Mouse (Mus musculus): Measurements from ENCODE around the gene C030005K15Rik. TPM values are rescaled to one million over a fixed set of nuclear protein-coding genes. Genes with fewer than 3 reads are reported as not detected.

C030005K15Rik gene
- not detected for total RNA-seq (2023)

GRCm38 (mm10) chr10:97726655-97727054 is at the start of gene C030005K15Rik:
Gene C030005K15Rik (minus strand): TSS chr10:97726755.

GRCm38 (mm10) chr10:97692913-97693312 is 33.6 kb downstream of the C030005K15Rik start, which contains the start of gene Ccer1:
Gene Ccer1 (plus strand): TSS chr10:97693059.

Other genes starting within 250 kb of the C030005K15Rik start
- gene Dcn, start 247.1 kb downstream of the C030005K15Rik start, total RNA-seq (2023) = 1 to 10 TPM; 5.1 to 7.6 TPM
- gene Lum, start 161.6 kb downstream of the C030005K15Rik start, total RNA-seq (2023) = 1 to 10 TPM; 1.3 to 1.6 TPM
- not detected for gene Kera, start 119.9 kb downstream of the C030005K15Rik start, total RNA-seq (2023)
- not detected for gene Epyc, start 82.7 kb downstream of the C030005K15Rik start, total RNA-seq (2023)
- not detected for gene Ccer1, start 33.7 kb downstream of the C030005K15Rik start, total RNA-seq (2023)

Measured in neutrophil, adult 83 days (primary cell).